Mouse (Mus musculus): ENCODE measurements around the gene Braf.

The Braf gene

DNA sequence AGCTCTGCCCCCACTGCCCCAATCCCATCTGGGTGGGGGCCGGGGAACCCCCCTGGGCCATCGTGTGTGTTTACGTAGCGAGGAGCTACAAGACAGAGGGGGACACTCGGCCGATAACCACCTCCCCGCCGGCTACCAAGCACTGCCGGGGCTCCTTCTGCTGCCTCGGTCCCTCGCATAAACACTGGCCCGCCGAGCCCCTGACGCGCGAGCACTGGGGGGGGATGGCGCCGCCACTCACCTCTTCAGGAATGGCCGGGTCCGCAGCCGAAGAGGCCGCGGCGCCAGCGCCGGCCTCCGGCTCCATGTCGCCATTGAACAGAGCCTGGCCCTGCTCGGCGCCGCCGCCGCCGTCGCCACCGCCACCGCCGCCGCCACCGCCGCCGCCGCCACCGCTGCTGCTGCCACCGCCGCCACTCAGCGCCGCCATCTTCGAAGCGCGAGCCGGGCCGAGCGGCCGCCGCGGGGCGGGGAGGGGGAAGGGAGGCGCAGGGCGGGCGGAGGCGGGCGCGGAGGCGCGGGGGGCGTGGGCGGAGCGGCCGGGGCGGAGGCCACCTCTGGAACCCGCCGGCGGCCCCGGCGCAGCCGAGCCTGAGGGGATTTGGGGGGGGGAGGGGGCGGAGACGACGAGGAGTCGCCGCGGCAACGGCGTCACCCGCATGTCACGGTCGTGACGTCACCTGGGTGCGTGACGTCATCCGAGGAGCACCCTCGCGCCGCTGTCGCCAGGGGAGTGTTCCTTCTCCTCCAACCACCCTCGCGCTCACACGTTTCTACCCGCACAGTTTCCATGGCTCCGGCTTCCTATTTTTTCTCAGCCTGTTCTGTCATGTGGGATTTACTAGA lies at the start of gene Braf:
TSS of gene Braf (minus strand) at position 598 of the 846 bp plus-strand sequence.
- under 1% methylated on average over 61 of the region's 101 CpGs for WGBS

DNA sequence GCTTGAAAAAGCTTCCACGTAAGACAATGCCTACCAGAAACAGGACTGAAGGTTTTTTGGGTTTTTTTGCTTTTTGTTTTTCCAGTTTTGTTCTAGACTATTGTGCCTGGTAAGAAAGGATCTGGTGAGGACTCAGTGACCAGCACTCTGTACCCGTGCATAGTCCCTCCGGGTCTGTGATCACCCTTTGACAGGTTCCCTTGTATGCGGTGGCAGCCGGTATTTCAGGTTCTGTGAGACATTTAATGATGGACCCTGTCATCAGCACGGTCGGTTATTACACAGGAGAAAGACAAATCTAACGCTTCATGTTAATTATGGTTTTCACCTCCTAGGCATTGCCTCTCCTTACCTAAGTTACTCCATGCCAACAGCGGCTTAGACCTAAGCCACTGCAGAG lies 49.8 kb upstream of the Braf start:
- WGBS, result 91% methylated on average over 9 of the region's 9 CpGs

DNA sequence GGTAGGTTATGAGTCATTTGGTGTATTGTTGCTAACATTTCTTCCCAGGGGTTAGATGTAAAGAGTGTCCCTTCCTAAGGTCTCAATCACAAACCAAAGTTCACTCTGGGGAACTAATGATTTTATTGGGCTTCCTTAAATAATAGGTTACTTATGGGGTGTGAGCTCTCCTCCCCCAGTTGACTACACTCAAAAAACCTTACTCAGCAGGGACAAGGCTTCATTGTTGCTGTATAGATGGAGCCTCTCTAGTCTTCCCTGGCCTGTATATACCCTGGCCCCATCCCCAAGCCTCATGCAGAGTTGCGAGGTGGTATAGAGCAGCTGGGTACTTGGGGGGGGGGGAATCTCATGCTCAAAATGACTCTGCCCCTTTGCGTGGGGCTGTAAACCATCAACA lies 32.0 kb upstream of the Braf start:
- 92% methylated on average over 2 of the region's 2 CpGs for WGBS

DNA sequence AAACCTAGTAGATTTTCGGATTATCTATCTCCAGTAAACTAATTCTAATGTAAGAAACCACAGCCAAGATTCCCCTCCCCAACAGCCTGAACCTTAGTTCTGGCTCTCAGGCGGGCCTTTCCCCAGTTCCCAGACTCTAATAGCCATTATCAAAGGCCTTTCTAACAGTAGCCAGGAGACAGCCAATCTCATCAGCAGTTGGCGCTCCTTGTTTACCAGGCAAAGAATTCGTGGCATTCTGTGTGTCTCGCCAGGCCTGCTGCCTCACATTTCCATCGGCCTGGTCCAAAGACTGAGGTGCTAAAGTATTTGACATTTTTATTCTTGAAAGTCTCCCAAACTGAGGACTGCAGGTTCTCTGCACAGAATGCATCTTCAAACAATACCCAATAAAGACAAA lies 24.6 kb upstream of the Braf start:
- WGBS, result 61% methylated on average over 6 of the region's 6 CpGs

DNA sequence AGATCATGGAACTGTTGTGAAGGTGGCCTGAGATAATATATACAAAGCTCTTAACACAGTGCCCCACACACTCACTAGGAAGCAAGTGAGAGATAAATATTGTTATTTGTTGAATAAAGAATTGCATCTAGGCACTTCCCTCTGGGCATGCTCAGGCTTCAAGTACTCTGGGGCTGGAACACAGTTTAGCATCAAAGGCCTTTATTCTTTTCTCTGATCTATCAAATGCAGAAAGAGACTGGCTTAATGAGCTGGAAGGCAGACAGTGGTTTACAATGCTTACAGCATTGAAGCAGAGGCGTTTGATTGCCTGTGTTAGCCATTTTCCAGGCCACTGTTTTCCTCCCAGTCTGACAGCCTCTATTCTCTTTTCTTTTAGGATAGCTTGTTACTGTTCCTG lies 21.8 kb upstream of the Braf start:
- WGBS, result 57% methylated on average over 1 of the region's 1 CpGs

DNA sequence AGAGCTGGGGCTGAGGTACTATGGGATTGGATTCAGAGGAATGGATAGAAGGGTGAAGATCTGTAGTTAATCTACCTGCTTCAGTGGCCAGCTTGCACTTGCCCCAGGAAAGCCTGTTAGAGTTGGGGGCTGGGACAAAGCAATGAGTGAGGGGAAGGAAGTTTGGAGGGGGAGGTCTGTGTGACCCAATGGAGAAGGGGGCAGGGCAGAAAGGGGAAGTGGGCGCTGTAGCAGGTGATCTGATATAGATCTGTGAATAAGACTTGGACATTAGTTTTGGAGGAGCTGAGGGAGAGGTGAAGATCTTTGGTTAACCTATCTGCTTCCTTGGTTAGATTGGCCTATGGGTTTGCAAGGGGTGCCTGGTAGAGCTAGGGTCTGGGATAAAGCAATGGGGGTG lies 20.2 kb upstream of the Braf start:
- 93% methylated on average over 1 of the region's 1 CpGs for WGBS

DNA sequence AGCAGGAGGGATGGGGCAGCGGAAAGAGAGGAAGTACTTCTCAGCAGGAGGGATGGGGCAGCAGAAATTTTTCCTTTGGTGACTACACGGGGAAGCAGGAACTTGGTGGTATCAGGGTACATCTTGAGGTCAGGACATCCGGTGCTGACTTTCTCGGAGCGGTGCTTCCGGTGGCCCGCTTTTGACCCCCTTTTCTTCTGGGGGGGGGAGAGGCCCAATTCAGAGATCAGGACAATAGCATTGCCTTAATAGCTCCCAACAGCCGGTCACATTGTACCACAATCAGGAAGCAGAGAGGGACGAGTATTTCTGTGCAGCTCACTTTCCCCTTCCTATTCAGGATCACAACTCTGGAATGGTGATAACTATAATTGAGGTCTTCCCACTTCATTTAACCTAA lies 14.4 kb upstream of the Braf start:
- 87% methylated on average over 9 of the region's 9 CpGs for WGBS

DNA sequence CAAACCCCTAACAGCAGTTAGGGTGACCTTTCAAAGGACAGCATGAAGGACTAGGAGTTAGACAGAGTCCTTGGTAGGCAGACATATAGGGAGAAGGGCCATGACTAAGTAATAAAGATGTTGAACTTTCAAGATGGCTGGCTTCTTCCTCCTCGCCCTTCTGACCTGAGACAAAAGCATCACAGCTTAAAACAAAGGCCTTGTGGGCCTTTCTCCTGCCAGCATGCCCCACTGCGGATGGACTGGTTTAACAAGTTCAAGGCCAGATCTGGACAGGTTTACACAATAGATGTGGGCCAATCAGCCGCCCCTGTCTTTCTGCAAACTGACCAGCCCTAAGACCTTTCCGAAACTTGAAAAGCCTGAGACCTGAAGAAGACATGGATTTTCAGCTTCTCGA lies 2.8 kb upstream of the Braf start:
- 93% methylated on average over 5 of the region's 5 CpGs for WGBS

DNA sequence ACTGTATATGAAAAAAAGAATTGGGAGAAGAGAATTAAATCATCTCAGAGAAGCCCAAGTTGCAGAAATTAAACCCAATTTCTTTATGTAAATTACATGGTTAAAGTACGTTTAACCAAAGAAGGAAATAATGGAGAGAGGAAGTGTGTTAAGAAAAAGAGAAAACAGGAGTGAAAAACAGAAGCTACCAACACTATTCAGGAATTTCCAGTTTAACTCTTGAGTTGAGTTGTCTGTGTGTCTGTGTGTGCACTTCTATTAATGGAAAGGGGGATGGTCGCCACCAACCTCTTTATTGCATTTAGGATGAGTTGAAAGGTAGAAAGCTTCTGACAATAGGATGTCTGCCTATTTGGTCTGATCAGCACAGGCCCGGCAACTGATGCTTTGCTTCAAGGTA lies 886 bp upstream of the Braf start:
- WGBS, result 69% methylated on average over 3 of the region's 3 CpGs

DNA sequence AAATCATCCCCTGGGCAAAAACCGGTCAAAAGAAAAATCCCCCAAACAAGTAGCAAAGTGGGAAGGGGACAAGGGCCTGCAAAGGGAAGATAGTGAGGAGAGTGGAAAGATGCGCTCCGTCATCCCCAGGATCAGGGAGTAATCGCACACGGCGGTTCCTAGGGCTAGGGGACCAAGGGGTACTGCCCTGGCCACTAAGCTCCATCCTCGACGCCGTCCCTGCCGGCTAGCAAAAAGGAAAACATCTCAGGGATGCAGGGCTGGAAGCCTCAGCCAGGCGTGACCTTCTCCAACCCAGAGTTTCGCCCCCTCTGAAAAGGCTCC lies 759 bp downstream of the Braf start:
- 0% methylated on average over 12 of the region's 12 CpGs for WGBS

DNA sequence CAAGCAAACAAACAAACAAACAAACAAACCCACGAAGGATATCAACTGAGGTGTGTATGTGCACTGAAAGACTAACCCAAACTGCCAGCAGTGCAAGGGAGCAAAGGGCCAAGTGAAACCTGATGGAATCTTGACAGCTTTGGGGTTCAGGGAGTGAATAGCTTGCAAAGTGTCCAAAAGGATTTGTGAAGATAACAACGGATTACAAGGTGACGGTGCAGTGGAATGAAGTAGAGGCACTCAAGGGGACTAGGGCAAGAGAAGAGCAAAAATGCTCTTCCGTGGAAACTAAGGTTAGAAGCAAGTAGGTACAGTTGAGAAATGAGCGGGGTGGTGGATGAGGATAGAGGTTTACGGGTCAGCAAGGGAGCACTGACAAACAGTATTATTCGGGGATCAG lies 1.2 kb downstream of the Braf start:
- under 1% methylated on average over 7 of the region's 7 CpGs for WGBS

DNA sequence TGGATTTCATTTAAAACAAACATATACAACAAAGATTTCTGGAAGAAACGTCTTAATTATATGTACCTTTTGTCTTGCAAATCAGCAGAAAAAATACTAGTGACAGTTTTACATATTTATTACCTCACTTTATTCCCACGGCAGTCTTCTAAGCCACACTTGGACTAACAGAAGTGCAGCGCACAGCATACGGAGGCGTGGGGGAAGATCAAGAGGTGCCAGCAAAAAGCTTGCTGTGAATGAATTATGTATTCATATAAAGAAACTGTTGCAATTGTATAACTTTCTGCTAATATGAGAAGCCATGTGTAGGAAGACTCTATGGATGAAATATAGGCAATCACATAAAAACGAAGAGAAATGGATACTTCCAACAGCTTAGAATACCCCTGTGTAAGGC lies 6.7 kb downstream of the Braf start:
- 46% methylated on average over 6 of the region's 6 CpGs for WGBS

DNA sequence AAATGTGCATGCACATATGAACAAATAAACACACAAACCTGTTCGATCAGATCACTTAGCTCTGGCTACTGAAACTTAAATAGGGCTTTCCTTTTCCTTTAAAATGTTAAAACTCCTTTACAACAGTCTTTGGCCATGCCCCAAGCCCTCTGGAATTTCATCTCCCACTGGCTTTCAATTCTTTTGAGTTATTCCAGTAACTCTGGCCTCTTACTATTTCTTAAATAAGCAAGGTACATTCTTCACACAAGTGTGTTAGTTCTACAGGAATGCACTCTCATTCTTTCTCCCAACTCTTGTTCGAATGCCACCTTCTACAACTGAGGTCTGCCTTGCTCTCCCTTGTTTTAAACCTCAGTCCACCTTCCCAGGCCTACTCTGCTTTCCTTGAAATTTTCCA lies 8.2 kb downstream of the Braf start:
- WGBS, result 82% methylated on average over 2 of the region's 2 CpGs

DNA sequence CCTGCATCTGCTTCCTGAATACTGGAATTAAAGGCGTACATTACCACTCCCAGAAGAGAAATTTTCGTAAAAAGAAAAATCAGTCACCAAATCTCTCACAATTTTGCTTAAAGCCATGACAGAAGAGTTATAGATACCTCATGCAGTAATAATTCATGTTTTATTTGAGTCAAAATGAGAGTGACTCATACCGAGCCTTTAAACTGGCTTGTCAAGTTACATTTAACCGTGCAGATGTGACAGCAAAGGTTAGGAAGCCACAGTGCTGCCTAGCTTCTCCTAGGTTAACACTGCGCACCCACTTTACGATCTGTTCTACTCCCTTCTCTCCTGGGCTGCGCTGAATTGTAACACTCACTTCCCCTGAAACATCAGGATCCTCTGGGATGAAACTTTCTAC lies 10.9 kb downstream of the Braf start:
- 74% methylated on average over 7 of the region's 7 CpGs for WGBS

DNA sequence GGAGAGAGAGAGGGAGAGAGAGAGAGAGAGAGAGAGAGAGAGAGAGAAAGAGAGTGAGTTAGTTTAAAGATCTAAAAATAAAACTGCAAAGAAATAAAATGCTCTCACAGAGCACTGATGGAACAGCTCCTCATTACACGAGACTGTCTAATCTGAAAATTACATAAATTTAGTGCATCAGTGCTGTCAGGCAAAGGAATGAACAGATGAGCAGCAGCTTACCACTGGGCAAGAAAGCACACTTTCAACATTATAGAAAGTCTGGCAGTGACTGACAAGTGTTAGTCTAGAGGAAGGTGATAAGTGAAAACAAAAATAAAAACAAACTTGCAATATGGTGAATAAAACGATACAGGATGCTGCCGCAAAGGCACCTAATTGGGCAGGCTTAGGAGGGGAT lies 11.9 kb downstream of the Braf start:
- WGBS, result 29% methylated on average over 3 of the region's 3 CpGs

DNA sequence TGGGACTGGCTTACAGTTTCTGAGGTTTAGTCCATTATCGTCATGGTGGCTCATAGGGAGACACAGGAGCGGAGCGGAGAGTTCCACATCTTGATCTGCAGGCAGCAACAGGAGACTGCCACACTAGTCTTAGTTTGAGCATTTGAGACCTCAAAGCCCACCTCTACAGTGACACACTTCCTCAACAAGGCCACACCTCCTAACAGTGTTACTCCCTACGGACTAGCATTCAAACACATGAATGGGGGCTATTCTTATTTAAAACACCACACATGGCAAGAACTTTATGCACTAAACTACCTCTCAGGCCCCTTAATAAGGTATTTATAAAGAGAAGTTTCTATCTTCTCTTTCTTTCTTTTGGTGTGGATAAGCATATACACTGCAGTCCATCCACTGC lies 19.6 kb downstream of the Braf start:
- WGBS, result 93% methylated on average over 4 of the region's 4 CpGs

DNA sequence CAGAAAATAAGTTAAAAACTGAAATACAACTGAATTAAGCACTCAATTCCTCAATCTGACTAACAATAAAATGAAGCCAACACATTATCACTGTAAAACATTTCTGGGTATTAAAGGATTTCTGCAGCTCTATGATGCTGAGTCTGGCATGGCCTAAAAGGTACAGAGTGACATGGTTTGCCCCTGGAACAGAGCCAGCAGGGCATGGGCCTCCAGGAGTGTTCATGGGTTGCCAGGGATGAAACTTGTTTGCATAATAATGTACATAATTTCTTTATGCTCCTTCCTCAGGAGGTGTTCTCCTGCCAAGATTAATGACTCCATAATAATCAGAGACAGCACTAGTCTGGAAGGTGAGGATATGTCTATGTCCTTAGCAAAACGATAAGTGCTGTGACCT lies 32.1 kb downstream of the Braf start:
- WGBS, result 68% methylated on average over 1 of the region's 1 CpGs

DNA sequence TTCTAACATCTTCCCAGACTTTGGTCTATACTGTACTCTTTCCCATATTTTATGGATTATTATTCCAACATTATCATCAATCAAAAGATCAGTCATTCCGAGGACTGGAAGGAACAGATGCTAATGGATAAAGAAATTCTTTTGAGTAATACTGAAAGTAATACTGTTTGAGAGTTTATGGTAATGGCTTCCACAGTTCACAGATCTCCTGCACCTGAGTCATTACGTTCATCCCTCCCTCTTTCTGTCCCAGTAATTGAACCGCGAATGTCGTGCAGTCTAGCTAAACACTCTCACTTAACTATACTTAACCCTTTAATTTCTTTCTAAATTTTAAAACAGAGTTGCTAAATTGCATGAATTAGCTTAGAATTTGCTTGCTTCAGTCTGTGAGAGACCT lies 43.5 kb downstream of the Braf start:
- 70% methylated on average over 5 of the region's 5 CpGs for WGBS

DNA sequence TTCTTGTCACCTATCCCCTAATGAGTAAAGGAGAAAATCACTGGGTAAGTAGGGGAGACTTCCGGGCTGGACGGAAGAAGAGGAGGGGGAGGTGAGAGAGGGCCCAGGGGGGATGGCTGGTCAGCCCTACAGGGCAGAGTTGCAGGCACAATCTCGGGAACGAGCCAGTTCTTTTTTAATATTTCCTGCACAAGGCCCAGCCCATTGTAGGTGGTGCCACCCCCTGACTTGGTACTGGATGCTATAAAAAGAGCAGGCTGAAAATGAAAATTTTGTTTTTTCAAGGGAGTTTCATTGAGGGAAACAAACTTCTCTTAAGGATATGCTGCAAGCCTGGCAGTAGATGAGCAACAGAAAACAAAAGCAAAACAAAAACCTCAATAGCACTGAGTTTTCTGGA lies 44.7 kb downstream of the Braf start:
- 24% methylated on average over 4 of the region's 4 CpGs for WGBS

DNA sequence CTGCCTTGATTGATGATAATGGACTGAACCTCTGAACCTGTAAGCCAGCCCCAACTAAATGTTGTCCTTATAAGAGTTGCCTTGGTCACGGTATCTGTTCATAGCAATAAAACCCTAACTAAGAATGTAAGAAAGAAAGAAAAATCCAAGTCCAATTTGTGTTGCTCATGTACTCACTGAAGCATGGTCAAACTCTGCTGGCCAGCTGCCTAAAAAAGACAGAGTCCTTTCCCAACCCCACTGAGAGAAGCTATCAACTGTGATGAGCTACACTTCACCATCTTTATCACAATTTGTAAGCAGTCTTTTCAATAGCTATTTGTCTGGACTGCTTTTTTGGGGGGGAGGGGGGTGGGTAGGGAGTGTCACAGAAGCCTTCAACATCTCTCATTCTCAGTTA lies 47.0 kb downstream of the Braf start:
- WGBS, result 92% methylated on average over 1 of the region's 1 CpGs

DNA sequence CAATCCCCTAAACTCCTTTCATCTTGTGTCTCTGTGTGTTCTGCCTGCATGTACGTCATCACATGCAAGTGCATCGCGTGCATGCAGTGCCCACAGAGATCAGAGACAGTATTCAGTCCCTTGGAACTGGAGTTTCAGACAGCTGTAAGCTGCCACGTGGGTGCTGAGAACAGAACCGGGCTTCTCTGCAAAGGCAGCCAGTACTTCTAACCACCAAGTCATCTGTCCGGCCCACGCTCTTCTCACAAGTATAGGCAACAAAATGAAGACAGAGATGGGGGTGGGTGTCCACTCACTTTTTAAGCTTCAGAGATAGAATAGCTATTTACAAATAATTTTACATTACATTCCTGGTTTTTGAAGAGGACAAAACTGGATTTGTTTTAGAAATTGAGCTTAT lies 50.2 kb downstream of the Braf start:
- WGBS, result 51% methylated on average over 7 of the region's 7 CpGs

DNA sequence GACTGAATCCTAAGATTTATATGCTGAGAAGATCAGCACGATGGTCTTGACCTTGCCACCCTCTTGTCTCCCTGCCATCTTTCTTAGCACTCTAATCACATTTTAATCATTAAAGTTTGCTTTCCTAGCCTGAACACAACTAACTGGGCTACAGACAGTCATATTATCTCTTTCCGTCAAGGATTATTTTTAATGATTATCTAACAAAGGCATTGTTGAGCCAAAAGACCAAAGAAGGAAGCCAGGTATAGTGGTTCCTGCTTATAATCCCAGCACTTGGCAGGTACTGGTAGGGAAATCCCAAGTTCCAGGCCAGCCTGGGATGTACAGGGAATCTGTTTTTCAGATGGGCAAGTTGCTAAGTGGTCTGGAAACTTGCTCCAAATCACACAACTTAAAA lies 114.0 kb downstream of the Braf start:
- WGBS, result 81% methylated on average over 2 of the region's 2 CpGs

DNA sequence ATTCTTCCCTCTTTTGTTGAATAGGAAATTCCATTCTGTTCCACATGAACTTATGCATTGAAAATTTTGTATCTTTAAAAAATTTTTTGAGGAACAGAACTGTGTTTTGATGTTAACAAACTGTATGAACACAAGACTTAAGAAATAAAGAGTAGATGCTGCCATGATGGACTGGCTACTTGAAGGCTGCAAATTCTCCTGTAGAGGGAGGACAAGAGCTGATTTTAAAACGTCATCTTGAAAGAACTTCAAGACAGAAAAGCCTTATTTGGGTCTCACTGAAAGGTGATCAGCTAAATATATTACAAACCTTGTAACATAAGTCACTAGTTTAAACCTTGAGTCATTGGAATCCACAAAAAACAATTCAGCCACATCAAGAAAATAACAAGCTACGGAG lies 115.1 kb downstream of the Braf start:
- WGBS, result 50% methylated on average over 2 of the region's 2 CpGs

DNA sequence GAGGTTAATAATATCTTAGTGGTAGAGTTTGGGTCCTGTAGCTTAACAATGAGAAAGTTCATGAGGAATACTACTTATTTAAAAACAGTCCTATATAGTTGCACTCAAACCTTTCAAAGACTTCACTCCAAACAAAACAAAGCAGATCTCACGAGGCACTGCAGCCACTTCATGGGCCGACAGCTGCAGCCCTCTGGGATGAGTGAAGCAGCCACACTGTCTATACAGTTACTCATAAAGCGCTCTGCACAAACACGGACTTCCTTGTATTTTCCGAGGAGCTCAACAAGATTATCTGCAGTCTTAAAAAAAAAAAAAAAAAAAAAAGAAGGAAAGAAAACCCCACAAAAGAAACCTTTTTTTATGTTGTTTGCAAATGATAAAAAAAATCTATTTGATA lies 117.9 kb downstream of the Braf start:
- 49% methylated on average over 5 of the region's 5 CpGs for WGBS
